In the genomic region with DNA sequence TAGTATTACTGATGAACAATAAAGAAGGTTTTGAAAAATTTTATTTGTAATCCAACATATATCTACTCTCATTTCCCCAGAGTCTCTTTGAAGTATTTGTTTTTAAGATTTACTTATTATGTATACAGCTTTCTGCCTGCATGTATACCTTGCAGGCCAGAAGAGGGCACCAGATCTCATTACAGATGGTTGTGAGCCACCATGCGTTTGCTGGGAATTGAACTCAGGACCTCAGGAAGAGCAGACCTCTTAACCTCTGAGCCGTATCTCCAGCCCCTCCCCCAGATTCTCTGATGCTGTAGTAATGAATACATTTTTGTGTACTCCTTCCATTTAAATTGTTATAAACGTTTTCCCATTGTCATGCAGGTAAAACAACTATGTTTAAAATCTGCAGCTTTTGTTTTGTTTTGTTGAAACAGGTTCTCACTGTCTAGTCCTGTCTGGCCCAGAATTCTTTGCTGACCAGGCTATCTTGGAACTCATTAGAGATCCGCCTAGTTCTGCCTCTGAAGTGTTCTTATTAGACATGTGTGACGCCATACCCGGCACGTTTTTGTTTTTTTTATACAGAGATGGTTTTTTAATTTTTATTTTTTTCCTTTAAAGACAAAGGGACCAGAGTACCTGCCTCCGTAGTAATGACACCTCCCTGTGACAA, we compare ENCODE assay signal across 8 mouse cellular contexts. TPM values are rescaled to one million over a fixed set of nuclear protein-coding genes. Genes with fewer than 3 reads are reported as not detected.
DNase-seq lines count a peak whose midpoint lies in the region; ATAC-seq and TF ChIP-seq lines count a peak whose summit lies in the region.

No protein-coding gene starts in this region.

- H3K79me2 ChIP-seq in MEL (ENCODE audit: control insufficient read depth, insufficient read depth, low read length, poor library complexity): peaks cover 15% of the 10 kb centered on the region

- H3K27ac ChIP-seq in heart, postnatal 0 days (ENCODE audit: low read depth): no peak overlapping the region
- no peak overlapping the region for H3K27ac ChIP-seq in MEL (ENCODE audit: control insufficient read depth, low read depth, low read length)
- H3K27ac ChIP-seq in forebrain, embryonic 16.5 days (ENCODE audit: low read length): no peak overlapping the region

- no peak overlapping the region for H3K9ac ChIP-seq in heart, postnatal 0 days (replicated peaks; ENCODE audit: low read depth, low read length)
- peak overlapping the region; percentile 42 for H3K9ac ChIP-seq in MEL (ENCODE audit: control insufficient read depth, low read depth, low read length, poor library complexity, severe bottlenecking)
- H3K9ac ChIP-seq in forebrain, embryonic 16.5 days (replicated peaks; ENCODE audit: low read depth, low read length): peak overlapping the region; percentile 79; the same call in 1 of the 2 replicates

- no peaks in the 10 kb centered on the region for H3K9me3 ChIP-seq in heart, postnatal 0 days (replicated peaks; ENCODE audit: control insufficient read depth, low read length)
- no peaks in the 10 kb centered on the region for H3K9me3 ChIP-seq in MEL (replicated peaks; ENCODE audit: insufficient read depth, low read length)
- peaks cover 3% of the 10 kb centered on the region; the same call in 1 of the 2 replicates for H3K9me3 ChIP-seq in forebrain, embryonic 16.5 days (ENCODE audit: control insufficient read depth, low read length)
- peaks cover 9% of the 10 kb centered on the region; the same call in 1 of the 2 replicates for H3K9me3 ChIP-seq in megakaryocyte, embryonic 14.5 days

- no peaks in the 10 kb centered on the region for H3K27me3 ChIP-seq in heart, postnatal 0 days (ENCODE audit: control insufficient read depth, insufficient read depth, low read length)
- H3K27me3 ChIP-seq in MEL (ENCODE audit: control insufficient read depth in 1 of 2, insufficient read depth in 2 of 2, low read length in 2 of 2): no peaks in the 10 kb centered on the region
- no peaks in the 10 kb centered on the region for H3K27me3 ChIP-seq in forebrain, embryonic 16.5 days (replicated peaks; ENCODE audit: control insufficient read depth, insufficient read depth, low read length)
- H3K27me3 ChIP-seq in megakaryocyte, embryonic 14.5 days (replicated peaks): no peaks in the 10 kb centered on the region

- TF ChIP-seq RAD21 in MEL (IDR thresholded peaks at IDR 0.05; ENCODE audit: low read depth, low read length): no peak

- no peak for TF ChIP-seq POLR2A in MEL (IDR thresholded peaks at IDR 0.05; ENCODE audit: control insufficient read depth in 1 of 2, insufficient read depth in 1 of 2, low read depth in 1 of 2, low read length in 2 of 2, poor library complexity in 1 of 2)

- DNase-seq in heart, postnatal 0 days (ENCODE audit: low spot score): no peak
- DNase-seq in heart, adult 9 months (ENCODE audit: low spot score in 2 of 2): no peak
- DNase-seq in MEL (ENCODE audit: low read depth, low spot score): peak; percentile 10
- no peak for DNase-seq in spleen, postnatal 36 days (ENCODE audit: low spot score in 2 of 2)
- DNase-seq in frontal cortex, postnatal 10 days (ENCODE audit: low spot score in 2 of 2): no peak
- no peak for DNase-seq in ovary, postnatal 14 days (ENCODE audit: low spot score)

- ATAC-seq in heart, postnatal 0 days (ENCODE audit: insufficient read depth, low read depth): peak; percentile 31; the same call in 1 of the 2 replicates
- ATAC-seq in forebrain, embryonic 16.5 days: peak; percentile 10; the same call in 1 of the 2 replicates

- WGBS in heart, postnatal 0 days: 29% methylated on average over 8 of the region's 8 CpGs
- WGBS in forebrain, embryonic 16.5 days: 33% methylated on average over 8 of the region's 8 CpGs

- H3K36me3 ChIP-seq in heart, postnatal 0 days (replicated peaks; ENCODE audit: control insufficient read depth, insufficient read depth, low read length): peaks cover 27% of the 10 kb centered on the region
- H3K36me3 ChIP-seq in MEL (ENCODE audit: control insufficient read depth in 1 of 2, insufficient read depth in 2 of 2, low read length in 2 of 2): peaks cover 0 to 5% of the 10 kb centered on the region in 2 experiments; a peak in 2 of 4 replicates
- no peaks in the 10 kb centered on the region for H3K36me3 ChIP-seq in forebrain, embryonic 16.5 days (ENCODE audit: control insufficient read depth, insufficient read depth)
- peaks cover 30% of the 10 kb centered on the region for H3K36me3 ChIP-seq in megakaryocyte, embryonic 14.5 days (replicated peaks; ENCODE audit: low read length)

- H3K4me3 ChIP-seq in heart, postnatal 0 days (ENCODE audit: low read depth, low read length): peak overlapping the region; percentile 100
- H3K4me3 ChIP-seq in MEL (ENCODE audit: control insufficient read depth in 1 of 2, insufficient read depth in 1 of 2, low read depth in 2 of 2, low read length in 2 of 2): peak overlapping the region; percentile 51 to 84
- H3K4me3 ChIP-seq in forebrain, embryonic 16.5 days (replicated peaks; ENCODE audit: low read length): peak overlapping the region; percentile 93
- H3K4me3 ChIP-seq in megakaryocyte, embryonic 14.5 days (replicated peaks): peak overlapping the region; percentile 99

- peak overlapping the region; percentile 88 for H3K4me2 ChIP-seq in heart, postnatal 0 days (ENCODE audit: low read depth, low read length)
- peak overlapping the region; percentile 78 for H3K4me2 ChIP-seq in forebrain, embryonic 16.5 days (ENCODE audit: low read length)

- no peak for TF ChIP-seq EP300 in heart, postnatal 0 days (IDR thresholded peaks at IDR 0.05; ENCODE audit: low read depth)
- TF ChIP-seq EP300 in MEL (IDR thresholded peaks at IDR 0.05; ENCODE audit: low read depth in 1 of 2, low read length in 2 of 2): no peak

- TF ChIP-seq CTCF in heart, postnatal 0 days (IDR thresholded peaks at IDR 0.05; ENCODE audit: low read depth): peak; percentile 21; the same call in 1 of the 2 replicates
- peak; percentile 3 to 35 (median 25); a peak in 4 of 6 replicates for TF ChIP-seq CTCF in MEL (IDR thresholded peaks at IDR 0.05 in 2 of 3, conservative IDR thresholded peaks at IDR 0.05 in 1 of 3; ENCODE audit: control insufficient read depth in 1 of 3, insufficient read depth in 1 of 3, low read depth in 2 of 3, low read length in 3 of 3, poor library complexity in 1 of 3, severe bottlenecking in 1 of 3)

- H3K4me1 ChIP-seq in heart, postnatal 0 days (ENCODE audit: control insufficient read depth, insufficient read depth): peaks cover 4% of the 10 kb centered on the region; the same call in 1 of the 2 replicates
- H3K4me1 ChIP-seq in MEL (ENCODE audit: control insufficient read depth in 1 of 2, insufficient read depth in 2 of 2, low read length in 2 of 2): peaks cover 0 to 6% of the 10 kb centered on the region in 2 experiments; a peak in 3 of 4 replicates
- H3K4me1 ChIP-seq in forebrain, embryonic 16.5 days (replicated peaks; ENCODE audit: control insufficient read depth, insufficient read depth, low read length): peaks cover 9% of the 10 kb centered on the region
- peaks cover 9% of the 10 kb centered on the region for H3K4me1 ChIP-seq in megakaryocyte, embryonic 14.5 days

TF ChIP-seq in MEL, 35 proteins besides CTCF, POLR2A, EP300 and RAD21 (continues in another document):
- TF ChIP-seq ELF1 (IDR thresholded peaks at IDR 0.05; ENCODE audit: low read depth, low read length) (no peak), USF2 (IDR thresholded peaks at IDR 0.05; ENCODE audit: borderline replicate concordance in 1 of 2, insufficient read depth in 1 of 2, low read depth in 1 of 2, low read length in 2 of 2) (no peak), RCOR1 (IDR thresholded peaks at IDR 0.05; ENCODE audit: low read depth, low read length) (no peak), BHLHE40 (IDR thresholded peaks at IDR 0.05; ENCODE audit: borderline replicate concordance, low read depth, low read length) (peak; percentile 43; the same call in 1 of the 2 replicates)

RNA-seq across cellular contexts. Expression of a gene that starts 0.4 kb away (rescaled TPM):
- 118 and 147 TPM in 2 replicates for total RNA-seq in heart, postnatal 0 days (2014; rRNA removed; ENCODE audit: low replicate concordance)
- 120 and 134 TPM in 2 replicates for polyA plus RNA-seq in heart, postnatal 0 days (2015; fragmentation: Nextera tagmentation; extraction: Ambion mirVana)
- total RNA-seq in MEL (2012; rRNA removed): 95.0 and 97.6 TPM in 2 replicates
- 100 to 1,000 TPM in 1 of 2 experiments, not detected in 1; 146 TPM for polyA plus RNA-seq in MEL (2012; ENCODE audit: insufficient read depth in 1 of 2, insufficient read length in 2 of 2, low read depth in 1 of 2, low replicate concordance in 2 of 2, missing spikeins in 1 of 2)
- 33.6 and 38.2 TPM in 2 replicates for polyA plus RNA-seq in forebrain, embryonic 16.5 days (2015; fragmentation: Nextera tagmentation; extraction: Ambion mirVana)
- 0.86 and 4.0 TPM in 2 replicates for polyA plus RNA-seq in megakaryocyte, embryonic 14.5 days (2012; ENCODE audit: insufficient read depth, low replicate concordance)

RNA-seq across cellular contexts. Expression of a gene that starts 34.3 kb away (rescaled TPM):
- 10.2 and 22.5 TPM in 2 replicates for total RNA-seq in heart, postnatal 0 days (2014; rRNA removed; ENCODE audit: low replicate concordance)
- polyA plus RNA-seq in heart, postnatal 0 days (2015; fragmentation: Nextera tagmentation; extraction: Ambion mirVana): 44.1 and 47.2 TPM in 2 replicates
- not detected in 2 replicates for total RNA-seq in MEL (2012; rRNA removed)
- polyA plus RNA-seq in MEL (2012; ENCODE audit: insufficient read depth in 1 of 2, insufficient read length in 2 of 2, low read depth in 1 of 2, low replicate concordance in 2 of 2, missing spikeins in 1 of 2): under 1 TPM in 1 of 2 experiments, not detected in 1; 0.26 TPM
- 70.4 and 70.5 TPM in 2 replicates for polyA plus RNA-seq in forebrain, embryonic 16.5 days (2015; fragmentation: Nextera tagmentation; extraction: Ambion mirVana)
- 27.8 and 42.4 TPM in 2 replicates for polyA plus RNA-seq in megakaryocyte, embryonic 14.5 days (2012; ENCODE audit: insufficient read depth, low replicate concordance)

RNA-seq across cellular contexts. Expression of a gene that starts 54.5 kb away (rescaled TPM):
- not detected in 2 replicates for total RNA-seq in heart, postnatal 0 days (2014; rRNA removed; ENCODE audit: low replicate concordance)
- polyA plus RNA-seq in heart, postnatal 0 days (2015; fragmentation: Nextera tagmentation; extraction: Ambion mirVana): not detected in 2 replicates
- total RNA-seq in MEL (2012; rRNA removed): not detected in 2 replicates
- polyA plus RNA-seq in MEL (2012; ENCODE audit: insufficient read depth in 1 of 2, insufficient read length in 2 of 2, low read depth in 1 of 2, low replicate concordance in 2 of 2, missing spikeins in 1 of 2): not detected
- not detected in 2 replicates for polyA plus RNA-seq in forebrain, embryonic 16.5 days (2015; fragmentation: Nextera tagmentation; extraction: Ambion mirVana)
- not detected in 2 replicates for polyA plus RNA-seq in megakaryocyte, embryonic 14.5 days (2012; ENCODE audit: insufficient read depth, low replicate concordance)

RNA-seq across cellular contexts. Expression of a gene that starts 55.6 kb away (rescaled TPM):
- 153 and 221 TPM in 2 replicates for total RNA-seq in heart, postnatal 0 days (2014; rRNA removed; ENCODE audit: low replicate concordance)
- polyA plus RNA-seq in heart, postnatal 0 days (2015; fragmentation: Nextera tagmentation; extraction: Ambion mirVana): 609 and 675 TPM in 2 replicates
- 7.8 and 8.1 TPM in 2 replicates for total RNA-seq in MEL (2012; rRNA removed)
- polyA plus RNA-seq in MEL (2012; ENCODE audit: insufficient read depth in 1 of 2, insufficient read length in 2 of 2, low read depth in 1 of 2, low replicate concordance in 2 of 2, missing spikeins in 1 of 2): 1 to 10 TPM in 1 of 2 experiments, not detected in 1; 6.9 TPM
- 14.2 and 14.3 TPM in 2 replicates for polyA plus RNA-seq in forebrain, embryonic 16.5 days (2015; fragmentation: Nextera tagmentation; extraction: Ambion mirVana)
- polyA plus RNA-seq in megakaryocyte, embryonic 14.5 days (2012; ENCODE audit: insufficient read depth, low replicate concordance): 1.2 TPM in 1 of 2 replicates, not detected in the other

Comparison
In these comparisons a context has a peak if more than half of its experiments do, and no peak if none do; other contexts are left out.
1. RNA of a gene that starts 34.3 kb away (polyA plus RNA-seq): 70.4 to 70.5 TPM in forebrain, embryonic 16.5 days, 44.1 to 47.2 TPM in heart, postnatal 0 days and 27.8 to 42.4 TPM in megakaryocyte, embryonic 14.5 days; 0.26 TPM in MEL; every median in the first group is over 10 times any median in the second.
2. Peak in every context shown above with its lines, with median percentiles within 50 percentile points of each other: H3K4me3 ChIP-seq.